Mouse (Mus musculus) stomach, postnatal 0 days (tissue): ENCODE results near the gene Tmem63c. TPM values are rescaled to one million over a fixed set of nuclear protein-coding genes. Genes with fewer than 3 reads are reported as not detected.
A peak's percentile ranks its signal among the peaks of the same experiment; 100 is the strongest.

Experiments used
- ATAC-seq: fragments of 200-750 bp; cut with Nextera tagmentation; 2 replicates; pipeline ENCODE4 v1.8.0; 2017; ENCODE audit not compliant: low FRiP score, low TSS enrichment
- DNase-seq: peaks from one replicate; pipeline ENCODE4 v3.0.0-alpha.2; 2016; ENCODE audit warnings: low spot score
- H3K27ac ChIP-seq: fragments of 300-500 bp; sonication (generic); replicated peaks from 2 replicates; pipeline ENCODE4 v1.5.1; 2014; ENCODE audit warnings: mild to moderate bottlenecking, control low read depth
- H3K27me3 ChIP-seq: fragments of 300-500 bp; sonication (generic); 2 replicates; pipeline ENCODE4 v1.6.1; 2014; ENCODE audit warnings: low read length; ENCODE audit not compliant: control insufficient read depth, insufficient read depth
- H3K36me3 ChIP-seq: fragments of 300-500 bp; sonication (generic); 2 replicates; pipeline ENCODE4 v1.6.1; 2014; ENCODE audit warnings: low read length, mixed read lengths; ENCODE audit not compliant: control insufficient read depth, insufficient read depth
- H3K4me1 ChIP-seq: fragments of 300-500 bp; sonication (generic); replicated peaks from 2 replicates; pipeline ENCODE4 v1.6.1; 2014; ENCODE audit warnings: antibody characterized with exemption; ENCODE audit not compliant: control insufficient read depth, insufficient read depth
- H3K4me2 ChIP-seq: fragments of 300-500 bp; sonication (generic); replicated peaks from 2 replicates; pipeline ENCODE4 v1.6.1; 2014; ENCODE audit warnings: low read depth, mild to moderate bottlenecking, control low read depth, moderate library complexity
- H3K4me3 ChIP-seq: fragments of 300-500 bp; sonication (generic); 2 replicates; pipeline ENCODE4 v1.5.1; 2014; ENCODE audit warnings: low read depth, low read length, control low read depth
- H3K9ac ChIP-seq: fragments of 300-500 bp; sonication (generic); 2 replicates; pipeline ENCODE4 v1.6.1; 2014; ENCODE audit warnings: mild to moderate bottlenecking, low read length, control low read depth, mixed read lengths
- H3K9me3 ChIP-seq: fragments of 300-500 bp; sonication (generic); 2 replicates; pipeline ENCODE4 v1.6.1; 2016; ENCODE audit warnings: low read length; ENCODE audit not compliant: control insufficient read depth
- CTCF ChIP-seq: IDR thresholded peaks from 2 replicates; pipeline ENCODE4 v1.5.1; 2016; ENCODE audit warnings: antibody characterized with exemption, low read depth, mild to moderate bottlenecking, moderate library complexity
- EP300 ChIP-seq: optimal IDR thresholded peaks from 2 replicates; pipeline ENCODE3; 2016; ENCODE audit warnings: antibody characterized with exemption
- WGBS: fragments of 180-500 bp; shearing (Covaris S2); extraction: QIAGEN DNeasy Blood & Tissue Kit; methylation state at CpG from one replicate; pipeline ENCODE4 v1.1.7; 2014; 5-methylcytosine and 5-hydroxymethylcytosine counted together
- polyA plus RNA-seq: library from polyadenylated mRNA; unstranded; fragments of >200 nt; fragmentation: Nextera tagmentation; extraction: Ambion mirVana; gene quantifications from 2 replicates; pipeline ENCODE4 v1.2.1, GENCODE M21; 2015

Tmem63c gene
- polyA plus RNA-seq, 1 experiment from 2014 or later = 0.72 TPM

DNA sequence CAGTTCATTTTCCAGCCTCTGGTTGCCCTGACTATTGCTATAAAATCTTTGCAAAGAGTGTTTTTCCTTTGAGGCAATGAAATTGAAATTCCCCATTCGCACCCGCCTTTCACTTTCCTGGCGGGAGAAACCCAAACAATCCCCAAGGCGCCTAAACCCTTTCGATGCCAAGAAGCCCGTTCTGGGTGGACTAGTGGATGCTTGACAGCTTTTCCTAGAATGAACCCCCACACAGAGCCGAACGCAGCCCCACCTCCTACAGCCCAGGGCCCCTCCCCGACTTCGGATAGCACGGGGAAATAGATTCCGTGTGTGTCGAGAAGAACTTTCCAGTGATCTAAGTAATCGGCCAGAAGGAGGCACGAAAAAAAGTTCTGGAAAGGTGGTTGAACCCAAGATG, 31.8 kb upstream of the Tmem63c start:
- Histone ChIP-seq H3K9ac (no peak overlapping the region), H3K36me3 (no peaks in the 10 kb centered on the region), H3K4me3 (no peak overlapping the region), H3K4me1 (no peaks in the 10 kb centered on the region), H3K27me3 (peaks cover 12% of the 10 kb centered on the region; the same call in 1 of the 2 replicates), H3K4me2 (no peak overlapping the region), H3K9me3 (no peaks in the 10 kb centered on the region), H3K27ac (no peak overlapping the region)
- ATAC-seq = no peak
- WGBS = 8% methylated on average over 15 of the region's 15 CpGs
- no peak for DNase-seq
- TF ChIP-seq CTCF = no peak

DNA sequence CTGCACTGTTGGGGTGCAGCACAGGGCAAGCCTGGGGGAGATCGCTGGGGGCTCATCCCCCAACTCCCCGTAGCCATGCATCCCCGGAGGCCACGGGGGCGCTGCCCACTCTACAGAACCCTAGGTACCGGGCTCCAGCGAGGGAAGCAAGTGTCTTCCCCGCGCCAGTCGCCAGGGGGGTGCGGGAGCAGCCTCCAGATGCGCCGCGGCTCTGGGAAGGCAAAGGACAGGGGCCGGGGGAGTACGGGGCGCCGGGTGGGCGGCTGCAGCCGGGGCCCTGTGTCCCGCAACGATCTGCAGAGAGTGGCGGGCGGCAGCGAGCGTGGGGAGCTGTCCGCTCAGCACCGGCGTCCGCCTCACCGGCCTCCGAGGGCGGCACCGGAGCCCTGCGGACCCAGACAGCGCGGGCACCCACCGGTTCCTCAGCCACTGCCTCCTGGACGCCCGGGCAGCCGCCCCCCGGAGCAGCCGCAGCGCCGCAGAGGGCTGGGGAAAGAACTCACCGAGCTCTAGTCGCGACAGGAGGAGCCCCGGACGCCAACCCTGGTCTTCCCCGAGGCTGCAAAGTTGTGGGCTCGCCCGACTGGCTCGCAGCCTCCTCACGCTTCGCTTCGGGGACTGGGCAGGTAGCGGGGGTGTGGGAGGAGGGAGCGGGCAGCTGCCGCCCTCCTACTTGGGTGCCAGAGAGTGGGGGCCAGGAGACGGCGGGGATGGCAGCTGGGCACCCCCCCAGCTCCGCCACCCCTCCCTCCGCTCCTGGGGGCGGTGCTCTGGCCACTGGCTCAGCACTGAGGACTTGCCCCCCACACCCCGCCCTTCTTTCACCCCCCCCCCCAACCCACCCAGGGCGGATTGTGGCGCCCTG, 31.0 kb upstream of the Tmem63c start, which contains the start of gene Zdhhc22:
Zdhhc22 (minus strand) TSS at position 541 of the 865 bp plus-strand sequence.
- peaks cover 12% of the 10 kb centered on the region; the same call in 1 of the 2 replicates for H3K27me3 ChIP-seq
- no peak within 1 kb of the TSS for H3K27ac ChIP-seq
- no peaks in the 10 kb centered on the region for H3K9me3 ChIP-seq
- 2% methylated on average over 46 of the region's 68 CpGs for WGBS
- TF ChIP-seq EP300 = no peak
- TF ChIP-seq CTCF = peak; percentile 39
- DNase-seq (peak; percentile 61), ATAC-seq (peak; percentile 59; the same call in 1 of the 2 replicates)
- H3K4me2 ChIP-seq = peak within 1 kb of the TSS; percentile 25
- peak within 1 kb of the TSS; percentile 21; the same call in 1 of the 2 replicates for H3K4me3 ChIP-seq
- H3K36me3 ChIP-seq = no peaks in the 10 kb centered on the region
- H3K4me1 ChIP-seq = no peaks in the 10 kb centered on the region
- no peak within 1 kb of the TSS for H3K9ac ChIP-seq

- Histone ChIP-seq H3K9me3 (no peaks in the 10 kb centered on the region), H3K4me2 (no peak overlapping the region), H3K36me3 (no peaks in the 10 kb centered on the region), H3K4me3 (no peak overlapping the region), H3K27ac (no peak overlapping the region), H3K27me3 (peaks cover 12% of the 10 kb centered on the region; the same call in 1 of the 2 replicates), H3K4me1 (no peaks in the 10 kb centered on the region), H3K9ac (no peak overlapping the region)
- no peak; the same call in 1 of the 2 replicates for ATAC-seq
- no peak for TF ChIP-seq EP300
- no peak for TF ChIP-seq CTCF
- WGBS = 41% methylated on average over 2 of the region's 2 CpGs
- no peak for DNase-seq
These were observed 30.4 kb upstream of the Tmem63c start for GRCm38 (mm10) chr12:86990755-86991110.

- no peak for DNase-seq
- ATAC-seq = no peak
- H3K4me1 ChIP-seq = no peaks in the 10 kb centered on the region
These were observed 27.0 kb upstream of the Tmem63c start for GRCm38 (mm10) chr12:86994166-86994565.

GRCm38 (mm10) chr12:86994776-86995175, 26.4 kb upstream of the Tmem63c start:
- Histone ChIP-seq H3K9ac (no peak overlapping the region), H3K4me3 (no peak overlapping the region), H3K36me3 (no peaks in the 10 kb centered on the region), H3K27ac (no peak overlapping the region), H3K9me3 (no peaks in the 10 kb centered on the region), H3K4me1 (no peaks in the 10 kb centered on the region), H3K27me3 (peaks cover 3% of the 10 kb centered on the region; the same call in 1 of the 2 replicates), H3K4me2 (no peak overlapping the region)
- no peak for TF ChIP-seq CTCF
- no peak for TF ChIP-seq EP300
- WGBS = 38% methylated on average over 3 of the region's 3 CpGs
- DNase-seq (no peak), ATAC-seq (no peak)

More at GRCm38 (mm10) chr12:86994166-86994565, 27.0 kb upstream of the Tmem63c start:
- H3K9ac ChIP-seq = no peak overlapping the region
- no peak for TF ChIP-seq EP300
- TF ChIP-seq CTCF = no peak
- H3K9me3 ChIP-seq = no peaks in the 10 kb centered on the region
- WGBS = 32% methylated on average over 4 of the region's 4 CpGs
- no peaks in the 10 kb centered on the region for H3K36me3 ChIP-seq
- H3K27me3 ChIP-seq = peaks cover 7% of the 10 kb centered on the region; the same call in 1 of the 2 replicates
- no peak overlapping the region for H3K27ac ChIP-seq
- no peak overlapping the region for H3K4me2 ChIP-seq
- no peak overlapping the region for H3K4me3 ChIP-seq

- no peak overlapping the region for H3K4me2 ChIP-seq
- H3K36me3 ChIP-seq = no peaks in the 10 kb centered on the region
- no peak overlapping the region for H3K4me3 ChIP-seq
- DNase-seq = no peak
- no peaks in the 10 kb centered on the region for H3K9me3 ChIP-seq
- H3K9ac ChIP-seq = no peak overlapping the region
- no peak overlapping the region for H3K27ac ChIP-seq
- H3K27me3 ChIP-seq = no peaks in the 10 kb centered on the region
- 76% methylated on average over 6 of the region's 6 CpGs for WGBS
- no peaks in the 10 kb centered on the region for H3K4me1 ChIP-seq
- TF ChIP-seq EP300 = no peak
- no peak for TF ChIP-seq CTCF
- no peak for ATAC-seq
These were observed 25.2 kb upstream of the Tmem63c start for GRCm38 (mm10) chr12:86995931-86996330.
